Mouse (Mus musculus) common myeloid progenitor, adult 5-6 weeks (primary cell): ENCODE measurements around the gene Psg19. TPM values are rescaled to one million over a fixed set of nuclear protein-coding genes. Genes with fewer than 3 reads are reported as not detected.
"Not testable (repeated sequence)": the region's sequence is repeated elsewhere in the genome, so short reads cannot be mapped to it uniquely, and the experiment has no call there.

ENCODE experiments used
- ATAC-seq: replicated peaks from 2 replicates; pipeline ENCODE4 v1.8.0; 2016; ENCODE audit warnings: low read depth, mild to moderate bottlenecking, moderate TSS enrichment, inconsistent platforms; ENCODE audit not compliant: poor library complexity, severe bottlenecking
- total RNA-seq: library from RNA; stranded (forward); fragments of 200-1000, 187-1606 nt; gene quantifications from 2 replicates; pipeline ENCODE4 v1.2.3, GENCODE M21; 2017

Gene Psg19
- total RNA-seq, 1 experiment from 2014 or later: not detected

DNA sequence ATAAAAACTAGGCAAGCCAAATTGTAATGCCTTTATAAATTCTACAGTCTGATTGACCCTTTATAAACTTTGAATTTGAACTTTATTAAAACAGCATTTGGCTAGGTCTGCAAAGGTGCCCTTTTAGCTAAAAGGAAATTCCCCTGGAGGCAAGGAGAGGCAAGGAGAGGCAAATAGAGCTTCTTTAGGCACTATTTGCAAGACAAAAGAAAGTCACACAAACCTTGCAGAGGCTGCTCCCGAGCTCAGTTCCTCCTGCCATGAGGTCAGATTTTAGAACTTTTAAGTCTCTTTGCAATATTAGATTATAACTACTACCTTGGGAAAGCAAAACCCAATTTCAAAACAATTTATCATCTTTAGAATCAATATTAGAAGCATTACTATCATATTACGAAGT, 50.9 kb downstream of the Psg19 start:
- not testable (repeated sequence) for ATAC-seq

DNA sequence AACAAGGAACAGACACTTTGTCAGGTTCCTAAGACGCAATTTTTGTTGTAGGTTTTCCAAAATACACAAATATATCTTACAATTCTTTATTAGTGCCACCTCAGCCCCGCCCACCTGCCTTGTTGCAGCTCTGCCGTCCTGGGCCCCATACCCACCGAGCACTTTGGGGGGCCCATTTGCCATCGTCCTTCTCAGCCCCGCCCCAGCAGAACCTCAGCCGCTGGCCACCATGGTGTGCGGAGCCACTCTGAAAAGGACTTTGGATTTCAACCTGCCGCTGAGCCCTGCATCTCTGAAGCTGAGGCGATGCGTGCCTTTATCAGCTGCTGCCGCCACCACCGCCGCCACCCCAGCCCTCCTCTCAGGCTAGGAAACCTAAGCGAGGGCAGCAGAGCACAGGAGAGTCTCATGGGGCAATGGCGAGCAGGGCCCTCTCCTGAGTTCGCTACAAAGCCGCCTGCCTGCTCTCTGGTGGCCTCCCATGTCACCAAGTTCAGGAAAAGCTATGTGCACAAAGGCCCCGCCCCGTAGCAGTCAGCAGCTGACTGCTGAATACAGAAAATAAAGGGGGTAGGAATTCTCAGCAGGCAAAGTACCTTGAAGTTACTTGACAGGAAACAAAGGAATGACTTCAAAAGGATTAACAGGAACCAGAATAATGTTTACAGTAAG, 52.0 kb downstream of the Psg19 start:
- no peak for ATAC-seq

Other genes with a start within 250 kb of the Psg19 start
- gene Psg27, start 231.2 kb downstream of the Psg19 start, total RNA-seq: not detected in 2 replicates
- gene Psg23, start 182.0 kb downstream of the Psg19 start, total RNA-seq: not detected in 2 replicates
- not detected in 2 replicates for gene Psg21, start 141.8 kb downstream of the Psg19 start, total RNA-seq
- gene Psg20, start 112.3 kb downstream of the Psg19 start, total RNA-seq: not detected in 2 replicates
- gene Psg22, start 80.4 kb downstream of the Psg19 start, total RNA-seq: not detected in 2 replicates
- not detected in 2 replicates for gene Psg17, start 23.1 kb upstream of the Psg19 start, total RNA-seq
- 0.37 and 0.49 TPM in 2 replicates for gene Mill2, start 41.4 kb upstream of the Psg19 start, total RNA-seq
- gene Pglyrp1, start 72.8 kb upstream of the Psg19 start, total RNA-seq: 2.2 and 10.0 TPM in 2 replicates
- gene Ccdc61, start 111.9 kb upstream of the Psg19 start, total RNA-seq: 16.5 and 19.8 TPM in 2 replicates
- 0.14 TPM in 1 of 2 replicates, not detected in the other for gene Nova2, start 127.4 kb upstream of the Psg19 start, total RNA-seq
- gene Nanos2, start 188.9 kb upstream of the Psg19 start, total RNA-seq: not detected in 2 replicates
- 0.64 TPM in 1 of 2 replicates, not detected in the other for gene Mypop, start 192.7 kb upstream of the Psg19 start, total RNA-seq
- gene Irf2bp1, start 205.5 kb upstream of the Psg19 start, total RNA-seq: 13.1 and 14.6 TPM in 2 replicates
- gene Foxa3, start 225.0 kb upstream of the Psg19 start, total RNA-seq: 0.50 TPM in 1 of 2 replicates, not detected in the other
- 48.9 and 54.0 TPM in 2 replicates for gene Sympk, start 225.9 kb upstream of the Psg19 start, total RNA-seq